Mouse (Mus musculus) E14TG2a.4 (cell line): ENCODE measurements around the gene Rcsd1.

Source experiments
- H3K27me3 ChIP-seq: 2 replicates; pipeline ENCODE4 v1.6.1; 2014; ENCODE audit warnings: low read length, control low read depth; ENCODE audit not compliant: insufficient read depth
- H3K36me3 ChIP-seq: 2 replicates; pipeline ENCODE4 v1.6.1; 2014; ENCODE audit warnings: low read length, control low read depth; ENCODE audit not compliant: insufficient read depth
- H3K4me1 ChIP-seq: replicated peaks from 2 replicates; pipeline ENCODE4 v1.6.1; 2014; ENCODE audit warnings: low read depth, low read length, control low read depth
- H3K4me3 ChIP-seq: replicated peaks from 2 replicates; pipeline ENCODE4 v1.5.1; 2014; ENCODE audit warnings: mild to moderate bottlenecking, low read length
- H3K9me3 ChIP-seq: 2 replicates; pipeline ENCODE4 v1.6.1; 2014; ENCODE audit warnings: low read length, control low read depth
- CTCF ChIP-seq: conservative IDR thresholded peaks from 2 replicates; pipeline ENCODE4 v1.5.1; 2014; ENCODE audit warnings: low read length
- NANOG ChIP-seq: IDR thresholded peaks from 2 replicates; pipeline ENCODE4 v1.6.1; 2014; ENCODE audit warnings: borderline replicate concordance, low read length, mixed read lengths
- POU5F1 ChIP-seq: IDR thresholded peaks from 2 replicates; pipeline ENCODE4 v1.6.1; 2014; ENCODE audit warnings: low read length, borderline replicate concordance

Gene Rcsd1

DNA sequence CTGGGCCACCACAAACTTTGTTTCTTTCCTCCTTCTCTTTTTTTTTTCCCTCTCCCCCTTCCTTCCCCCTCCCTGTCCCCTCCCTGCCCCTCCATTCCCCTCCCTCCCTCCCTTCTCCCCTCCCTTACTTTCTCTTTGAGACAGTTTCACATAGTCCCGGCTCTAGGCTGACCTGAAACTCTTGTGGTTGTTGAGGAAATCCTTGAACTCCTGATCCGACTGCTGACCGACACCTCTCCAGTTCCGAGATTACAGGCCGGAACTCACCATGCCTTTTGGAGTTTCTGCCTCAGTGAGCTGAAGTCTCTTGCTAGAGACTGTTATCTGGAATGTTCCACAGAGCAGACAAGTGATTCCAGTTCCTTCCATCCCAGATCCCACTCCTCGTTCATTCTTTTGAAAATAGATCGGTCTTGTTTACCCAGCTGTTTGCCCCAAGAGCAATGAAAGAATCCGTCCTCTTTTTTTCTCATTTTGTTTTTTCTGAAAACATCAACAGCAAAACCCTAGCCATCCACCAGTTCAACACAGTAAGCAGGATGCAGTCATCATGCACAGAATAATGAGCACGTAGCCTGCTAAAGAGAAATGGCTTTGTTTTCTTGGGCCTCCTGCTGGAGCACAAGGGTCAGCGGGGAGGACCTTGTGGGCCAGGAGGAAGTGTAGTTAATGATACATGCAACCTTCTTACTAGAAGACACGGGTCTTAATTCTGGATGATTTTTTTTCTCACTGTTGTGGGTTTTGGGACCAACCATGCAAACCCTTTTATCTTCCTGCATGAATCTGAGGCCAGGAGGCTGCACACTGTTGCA lies 14.9 kb upstream of the Rcsd1 start:
- Histone ChIP-seq H3K9me3 (peaks cover 5% of the 10 kb centered on the region), H3K27me3 (peaks cover 29% of the 10 kb centered on the region), H3K36me3 (no peaks in the 10 kb centered on the region), H3K4me1 (no peaks in the 10 kb centered on the region; the same call in 1 of the 2 replicates), H3K4me3 (no peak overlapping the region)
- TF ChIP-seq CTCF (no peak), NANOG (no peak), POU5F1 (no peak)

- Histone ChIP-seq H3K36me3 (no peaks in the 10 kb centered on the region), H3K4me1 (peaks cover 13% of the 10 kb centered on the region), H3K4me3 (no peak overlapping the region), H3K9me3 (no peaks in the 10 kb centered on the region), H3K27me3 (peaks cover 40% of the 10 kb centered on the region)
- TF ChIP-seq POU5F1, result no peak
- no peak for TF ChIP-seq NANOG
- no peak for TF ChIP-seq CTCF
Observed at GRCm38 (mm10) chr1:165722531-165723123, 13.1 kb upstream of the Rcsd1 start.

DNA sequence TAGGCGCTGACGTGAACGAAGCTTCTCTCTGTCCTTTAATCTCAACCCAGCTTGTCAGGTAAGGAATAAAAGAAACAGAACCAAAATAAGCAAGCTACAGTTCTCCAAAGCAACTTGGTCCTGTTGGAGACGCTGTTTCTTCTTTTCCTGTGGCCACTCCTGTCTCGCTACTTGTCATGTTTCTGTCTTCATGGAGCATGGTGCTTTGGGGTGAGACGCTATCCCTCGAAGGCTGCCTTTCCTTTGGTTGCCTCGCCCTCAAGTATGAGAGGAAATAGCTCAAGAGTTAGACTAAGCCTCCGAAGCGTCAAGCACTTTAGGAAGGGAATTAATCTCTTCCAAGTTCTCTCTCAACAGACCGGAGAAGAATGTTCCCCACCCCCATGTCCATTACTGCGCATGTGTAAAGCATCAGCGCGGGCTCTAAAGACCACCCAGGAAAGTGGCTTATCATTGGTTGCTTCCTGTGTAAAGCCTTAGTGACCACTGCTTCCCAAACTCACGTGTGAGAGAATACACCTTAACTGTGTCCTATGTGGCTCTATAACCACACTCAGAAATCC lies 9.1 kb upstream of the Rcsd1 start:
- H3K4me3 ChIP-seq, result no peak overlapping the region
- TF ChIP-seq CTCF (no peak), POU5F1 (no peak), NANOG (no peak)
- H3K4me1 ChIP-seq, result peaks cover 16% of the 10 kb centered on the region
- peaks cover 49% of the 10 kb centered on the region for H3K27me3 ChIP-seq
- no peaks in the 10 kb centered on the region for H3K9me3 ChIP-seq
- no peaks in the 10 kb centered on the region for H3K36me3 ChIP-seq

DNA sequence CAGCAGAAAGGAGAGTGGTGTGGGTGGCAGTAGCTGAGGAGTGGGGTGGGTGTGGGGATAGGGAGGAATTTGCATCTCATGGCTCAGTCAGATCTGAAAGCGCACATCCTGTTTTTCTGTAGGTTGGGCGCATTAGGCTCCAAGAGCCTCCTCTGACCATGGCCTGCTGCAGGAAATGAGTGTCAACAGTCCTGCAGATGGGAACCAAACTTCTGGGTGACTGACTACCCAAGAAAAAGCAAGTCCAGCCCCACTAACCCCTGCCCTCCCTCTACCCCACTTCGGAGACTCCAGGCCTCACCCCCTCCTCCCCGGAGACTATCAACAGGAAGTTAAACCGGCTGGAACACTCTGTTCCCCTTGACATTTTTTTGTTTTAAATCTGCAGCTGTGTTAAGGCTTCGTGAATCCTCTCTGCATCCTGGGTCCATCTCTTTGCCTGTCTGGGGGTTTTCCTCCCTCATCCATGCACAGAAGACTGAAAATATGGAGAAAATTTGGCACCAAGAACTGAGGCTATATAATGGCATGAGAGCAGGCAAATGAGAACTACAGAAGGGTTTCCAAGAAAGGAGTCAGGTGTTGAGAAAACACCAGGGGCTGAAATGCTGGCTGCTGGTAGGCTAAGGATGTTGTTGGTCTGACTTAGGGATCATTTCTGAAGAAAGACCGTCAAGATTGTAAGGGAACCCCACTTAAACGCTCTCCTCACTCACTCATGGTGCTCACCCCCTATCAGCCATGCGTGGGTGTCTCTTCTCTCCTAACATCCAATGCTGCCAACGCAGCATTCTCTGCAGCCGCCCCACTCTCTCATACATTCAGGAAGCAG lies 8.4 kb upstream of the Rcsd1 start:
- H3K4me1 ChIP-seq, result peaks cover 16% of the 10 kb centered on the region
- no peaks in the 10 kb centered on the region for H3K36me3 ChIP-seq
- no peak overlapping the region for H3K4me3 ChIP-seq
- H3K27me3 ChIP-seq, result peaks cover 46% of the 10 kb centered on the region
- no peaks in the 10 kb centered on the region for H3K9me3 ChIP-seq
- TF ChIP-seq NANOG (no peak), CTCF (no peak), POU5F1 (no peak)

GRCm38 (mm10) chr1:165716426-165716825 lies 6.9 kb upstream of the Rcsd1 start:
- Histone ChIP-seq H3K36me3 (no peaks in the 10 kb centered on the region), H3K27me3 (peaks cover 40% of the 10 kb centered on the region), H3K9me3 (no peaks in the 10 kb centered on the region), H3K4me1 (peaks cover 16% of the 10 kb centered on the region), H3K4me3 (no peak overlapping the region)
- TF ChIP-seq NANOG, result no peak
- TF ChIP-seq CTCF, result no peak
- no peak for TF ChIP-seq POU5F1

- no peaks in the 10 kb centered on the region for H3K36me3 ChIP-seq
- H3K27me3 ChIP-seq, result peaks cover 53% of the 10 kb centered on the region
- no peaks in the 10 kb centered on the region for H3K9me3 ChIP-seq
- H3K4me3 ChIP-seq, result no peak overlapping the region
- TF ChIP-seq NANOG (no peak), CTCF (no peak), POU5F1 (no peak)
- H3K4me1 ChIP-seq, result peaks cover 19% of the 10 kb centered on the region
Observed at GRCm38 (mm10) chr1:165713798-165714197, 4.2 kb upstream of the Rcsd1 start.

GRCm38 (mm10) chr1:165711914-165712313 lies 2.4 kb upstream of the Rcsd1 start:
- Histone ChIP-seq H3K4me1 (peaks cover 18% of the 10 kb centered on the region), H3K9me3 (no peaks in the 10 kb centered on the region), H3K4me3 (no peak overlapping the region), H3K36me3 (no peaks in the 10 kb centered on the region), H3K27me3 (peaks cover 62% of the 10 kb centered on the region)
- TF ChIP-seq CTCF, result no peak

DNA sequence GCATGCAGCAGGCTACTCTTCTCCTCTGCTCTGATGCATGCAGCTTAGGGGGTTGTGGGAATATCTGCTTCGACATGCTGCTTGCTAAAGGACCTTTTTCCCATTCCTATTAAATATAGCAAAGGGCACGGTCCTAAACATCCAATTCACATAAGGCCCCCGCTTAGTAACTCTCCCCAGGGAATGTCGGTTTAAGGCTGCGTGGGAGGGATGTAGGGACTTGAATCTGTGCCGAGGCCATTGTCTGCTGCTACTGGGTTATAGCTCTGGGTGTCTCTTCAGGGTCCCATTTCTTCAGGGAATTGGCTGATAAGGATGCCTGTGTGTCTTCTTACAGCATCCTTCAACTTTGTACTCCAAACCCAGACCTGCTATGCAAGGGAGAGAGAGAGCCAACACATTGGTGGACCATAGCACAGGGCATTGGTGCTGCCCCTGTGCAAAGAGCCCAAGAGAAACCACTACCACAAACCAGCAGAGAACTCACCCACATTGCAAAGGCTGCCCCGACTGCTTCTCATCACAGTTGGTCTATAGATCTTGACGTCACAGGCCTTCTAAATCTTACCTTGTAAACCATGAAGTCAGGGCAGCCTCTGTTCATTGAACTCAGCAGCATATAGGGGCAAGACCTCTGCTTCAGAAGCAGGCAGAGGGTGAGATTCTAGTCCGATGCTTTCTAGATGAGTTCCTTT lies 724 bp downstream of the Rcsd1 start:
- no peaks in the 10 kb centered on the region for H3K36me3 ChIP-seq
- TF ChIP-seq NANOG (no peak), CTCF (no peak), POU5F1 (no peak)

More for the DNA sequence above, 724 bp downstream of the Rcsd1 start:
- Histone ChIP-seq H3K4me3 (no peak overlapping the region), H3K27me3 (peaks cover 69% of the 10 kb centered on the region), H3K4me1 (peaks cover 27% of the 10 kb centered on the region), H3K9me3 (no peaks in the 10 kb centered on the region)
